Mouse (Mus musculus): ENCODE results near the gene Cstf2t.

- no peak for TF ChIP-seq CTCF (IDR thresholded peaks at IDR 0.05; ENCODE audit: low read depth)
- no peak for TF ChIP-seq EP300 (IDR thresholded peaks at IDR 0.05; ENCODE audit: low read depth)
Measured at GRCm38 (mm10) chr19:31136316-31136715, 53.7 kb downstream of the Cstf2t start.
